Mouse (Mus musculus) Patski (cell line): ENCODE results near the gene Grin2b. TPM values are rescaled to one million over a fixed set of nuclear protein-coding genes. Genes with fewer than 3 reads are reported as not detected.
"Not testable (repeated sequence)": the region's sequence is repeated elsewhere in the genome, so short reads cannot be mapped to it uniquely, and the experiment has no call there.

Source experiments
- ATAC-seq: fragments of 100-300 bp; one replicate; pipeline ENCODE4 v1.8.0; 2021
- CTCF ChIA-PET: fragments of 350-600 bp; sonication (Branson Sonifier 250); formaldehyde crosslinking; loops from one replicate; lab custom pipeline; 2022; ENCODE audit warnings: inconsistent platforms; lab: Charles Lee
- POLR2A ChIA-PET: fragments of 350-600 bp; sonication (Branson Sonifier 250); formaldehyde crosslinking; loops from one replicate; lab custom pipeline; 2022; ENCODE audit warnings: antibody characterized with exemption, inconsistent platforms; lab: Charles Lee
- DNase-seq: peaks from one replicate; pipeline ENCODE4 v3.0.0-alpha.2; 2011; ENCODE audit warnings: low read depth, low spot score
- H3K27me3 ChIP-seq: fragments of 371-371 bp; one replicate; pipeline ENCODE4 v1.5.1; 2021
- CTCF ChIP-seq: fragments of 100-300 bp; IDR thresholded peaks from one replicate; pipeline ENCODE4 v1.5.1; 2021
- in situ Hi-C: fragments of 300-500 bp; cut with MboI; formaldehyde crosslinking; loops from 3 replicates; pipeline ENCODE4 v1.11.1; 2018; ENCODE audit warnings: low pct_unique_long_range_greater_than_20kb, mixed read lengths
- polyA plus RNA-seq: library from polyadenylated mRNA; unstranded; gene quantifications from one replicate; pipeline ENCODE4 v1.2.3, GENCODE M21; 2021

Gene Grin2b
- polyA plus RNA-seq, 1 experiment from 2014 or later = not detected

- DNase-seq (no peak), ATAC-seq (no peak)
- H3K27me3 ChIP-seq = no peaks in the 10 kb centered on the region
- ChIA-PET POLR2A (no interaction called here), CTCF (no interaction called here)
- in situ Hi-C loops = no loop called here
- no peak for TF ChIP-seq CTCF
These were observed 319.1 kb downstream of the Grin2b start for GRCm38 (mm10) chr6:135854173-135854591.

GRCm38 (mm10) chr6:135843755-135844154, 329.6 kb downstream of the Grin2b start:
- DNase-seq (no peak), ATAC-seq (no peak)
- CTCF ChIA-PET = no interaction called here
- POLR2A ChIA-PET = no interaction called here
- no peak for TF ChIP-seq CTCF
- in situ Hi-C loops = no loop called here
- no peaks in the 10 kb centered on the region for H3K27me3 ChIP-seq

- in situ Hi-C loops = loop anchor here (10.0 kb wide), 1 partner anchor 682 kb away; no protein-coding TSS in a partner anchor
- ChIA-PET CTCF (no interaction called here), POLR2A (no interaction called here)
These were observed 337.0 kb downstream of the Grin2b start for GRCm38 (mm10) chr6:135836353-135836752.

GRCm38 (mm10) chr6:135833542-135833941, 339.8 kb downstream of the Grin2b start:
- in situ Hi-C loops = loop anchor here (10.0 kb wide), 1 partner anchor 679 kb away; no protein-coding TSS in a partner anchor
- peak; percentile 45 for TF ChIP-seq CTCF
- no peak for DNase-seq
- no peaks in the 10 kb centered on the region for H3K27me3 ChIP-seq
- ChIA-PET CTCF (interaction anchor here (1.2 kb wide), 1 partner anchor 22 kb away, joined by 3 read pairs; no protein-coding TSS in a partner anchor), POLR2A (no interaction called here)
- ATAC-seq = no peak

More at GRCm38 (mm10) chr6:135836353-135836752, 337.0 kb downstream of the Grin2b start:
- no peaks in the 10 kb centered on the region for H3K27me3 ChIP-seq
- DNase-seq (no peak), ATAC-seq (no peak)
- TF ChIP-seq CTCF = no peak

- in situ Hi-C loops = loop anchor here (10.0 kb wide), 1 partner anchor 677 kb away; no protein-coding TSS in a partner anchor
- no peak for TF ChIP-seq CTCF
- DNase-seq (no peak), ATAC-seq (no peak)
- ChIA-PET POLR2A (no interaction called here), CTCF (interaction anchor here (1.1 to 1.7 kb wide), 3 partner anchors 13 to 24 kb away, joined by 3 read pairs; no protein-coding TSS in a partner anchor)
- no peaks in the 10 kb centered on the region for H3K27me3 ChIP-seq
These were observed 341.3 kb downstream of the Grin2b start for GRCm38 (mm10) chr6:135832041-135832440.

- no peak for DNase-seq
- no peak for ATAC-seq
- CTCF ChIA-PET = interaction anchor here (0.6 to 1.7 kb wide), 4 partner anchors 14 to 112 kb away, joined by 3 read pairs; no protein-coding TSS in a partner anchor
- POLR2A ChIA-PET = no interaction called here
- in situ Hi-C loops = loop anchor here (10.0 kb wide), 1 partner anchor 676 kb away; no protein-coding TSS in a partner anchor
- H3K27me3 ChIP-seq = no peaks in the 10 kb centered on the region
- no peak for TF ChIP-seq CTCF
These were observed 342.3 kb downstream of the Grin2b start for GRCm38 (mm10) chr6:135831032-135831431.

- ChIA-PET CTCF (no interaction called here), POLR2A (no interaction called here)
- in situ Hi-C loops = loop anchor here (5.0 to 10.0 kb wide), 2 partner anchors 382 to 585 kb away; no protein-coding TSS in a partner anchor
- ATAC-seq = no peak
- TF ChIP-seq CTCF = no peak
- H3K27me3 ChIP-seq = no peaks in the 10 kb centered on the region
- DNase-seq = no peak
These were observed 343.9 kb downstream of the Grin2b start for GRCm38 (mm10) chr6:135829458-135829857.

- no peaks in the 10 kb centered on the region for H3K27me3 ChIP-seq
- CTCF ChIA-PET = interaction anchor here (0.8 to 1.1 kb wide), 2 partner anchors 10 to 583 kb away, joined by 3 read pairs; no protein-coding TSS in a partner anchor
- no peak for TF ChIP-seq CTCF
- no peak for ATAC-seq
- in situ Hi-C loops = loop anchor here (5.0 to 10.0 kb wide), 2 partner anchors 382 to 584 kb away; no protein-coding TSS in a partner anchor
- POLR2A ChIA-PET = no interaction called here
- no peak for DNase-seq
These were observed 344.3 kb downstream of the Grin2b start for GRCm38 (mm10) chr6:135828976-135829375.

- in situ Hi-C loops = loop anchor here (5.0 to 10.0 kb wide), 2 partner anchors 381 to 583 kb away; no protein-coding TSS in a partner anchor
- peak; percentile 87 for TF ChIP-seq CTCF
- ChIA-PET POLR2A (no interaction called here), CTCF (interaction anchor here (0.8 to 1.1 kb wide), 6 partner anchors 9 to 581 kb away, joined by 3 to 4 read pairs (median 3); no protein-coding TSS in a partner anchor)
- ATAC-seq (peak; percentile 51), DNase-seq (no peak)
- no peaks in the 10 kb centered on the region for H3K27me3 ChIP-seq
These were observed 345.4 kb downstream of the Grin2b start for GRCm38 (mm10) chr6:135827942-135828341.

GRCm38 (mm10) chr6:135827317-135827716, 346.0 kb downstream of the Grin2b start:
- ChIA-PET POLR2A (no interaction called here), CTCF (no interaction called here)
- in situ Hi-C loops = loop anchor here (5.0 to 10.0 kb wide), 2 partner anchors 380 to 583 kb away; no protein-coding TSS in a partner anchor
- no peaks in the 10 kb centered on the region for H3K27me3 ChIP-seq
- no peak for TF ChIP-seq CTCF
- DNase-seq (no peak), ATAC-seq (no peak)

- H3K27me3 ChIP-seq, POLR2A ChIA-PET, CTCF ChIA-PET, ATAC-seq, DNase-seq: not testable (repeated sequence)
- in situ Hi-C loops = loop anchor here (5.0 to 10.0 kb wide), 2 partner anchors 379 to 582 kb away; no protein-coding TSS in a partner anchor
These were observed 346.5 kb downstream of the Grin2b start for GRCm38 (mm10) chr6:135826776-135827175.
